Mouse (Mus musculus): Measurements from ENCODE around the gene Atp8b3.
A peak's percentile ranks its signal among the peaks of the same experiment; 100 is the strongest.

DNA sequence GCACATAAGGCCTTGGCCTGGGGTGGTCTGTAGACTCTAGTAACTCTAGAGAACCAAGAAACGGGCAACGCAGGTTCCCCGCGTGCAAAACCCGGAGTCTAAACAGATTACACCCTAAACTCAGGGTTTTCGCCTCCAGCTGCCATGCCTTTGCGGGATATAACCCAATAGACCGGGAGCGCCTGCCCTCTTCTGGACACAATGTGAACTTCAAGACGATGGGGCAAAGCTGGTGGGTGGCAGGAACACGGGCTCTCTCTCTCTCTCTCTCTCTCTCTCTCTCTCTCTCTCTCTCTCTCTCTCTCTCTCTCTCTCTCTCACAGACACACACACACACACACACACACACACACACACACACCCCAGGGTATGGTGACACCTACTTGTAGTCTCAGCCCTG is 32.7 kb downstream of the Atp8b3 start:
- TF ChIP-seq CTCF (IDR thresholded peaks at IDR 0.05): peak; percentile 87
- TF ChIP-seq EP300 (IDR thresholded peaks at IDR 0.05): no peak
